Mouse (Mus musculus): ENCODE data around the gene Neurl2. TPM values are rescaled to one million over a fixed set of nuclear protein-coding genes. Genes with fewer than 3 reads are reported as not detected.

Neurl2 gene
- polyA plus RNA-seq, 1 experiment from 2014 or later, result 8.3 TPM

- no peak overlapping the region for H3K4me2 ChIP-seq (replicated peaks; ENCODE audit: low read depth, low read length)
- peaks cover 2% of the 10 kb centered on the region; the same call in 1 of the 2 replicates for H3K27me3 ChIP-seq (ENCODE audit: control insufficient read depth, insufficient read depth, low read length)
- 31% methylated on average over 9 of the region's 9 CpGs for WGBS
- H3K9ac ChIP-seq (replicated peaks; ENCODE audit: low read depth, low read length), result no peak overlapping the region
- H3K36me3 ChIP-seq (ENCODE audit: control insufficient read depth, insufficient read depth, low read length), result no peaks in the 10 kb centered on the region
- H3K9me3 ChIP-seq (ENCODE audit: control insufficient read depth, low read depth, low read length), result no peaks in the 10 kb centered on the region
- H3K4me3 ChIP-seq (ENCODE audit: low read depth, low read length), result no peak overlapping the region
- peak overlapping the region; percentile 87 for H3K27ac ChIP-seq (ENCODE audit: low read length)
- peaks cover 14% of the 10 kb centered on the region; the same call in 1 of the 2 replicates for H3K4me1 ChIP-seq (ENCODE audit: control insufficient read depth, insufficient read depth, low read length)
- ATAC-seq (ENCODE audit: insufficient number of reproducible peaks, insufficient read depth, low FRiP score, low read depth), result peak; percentile 76; the same call in 1 of the 2 replicates
These were observed 29.1 kb upstream of the Neurl2 start for GRCm38 (mm10) chr2:164862179-164862861.

DNA sequence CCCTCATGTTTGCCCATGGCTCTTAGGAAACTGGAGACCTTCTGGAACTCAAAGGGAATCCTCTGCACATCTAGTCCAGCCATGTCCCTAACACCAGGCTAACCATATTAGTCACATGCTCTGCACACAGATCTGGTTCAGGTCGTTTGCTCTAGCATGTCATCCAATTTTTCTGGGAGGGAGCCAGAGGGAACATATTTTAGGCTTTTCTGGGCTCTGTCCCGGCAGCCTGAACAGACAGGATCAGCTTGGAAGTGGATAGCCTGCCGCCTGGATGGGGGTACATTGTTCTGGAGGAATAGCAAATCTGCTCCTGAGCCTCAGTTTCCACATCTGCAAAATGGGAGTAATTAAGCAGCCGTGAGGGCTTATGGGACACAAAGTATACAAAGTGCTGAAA lies 27.8 kb upstream of the Neurl2 start:
- 62% methylated on average over 4 of the region's 4 CpGs for WGBS
- Histone ChIP-seq H3K27me3 (ENCODE audit: control insufficient read depth, insufficient read depth, low read length) (peaks cover 2% of the 10 kb centered on the region; the same call in 1 of the 2 replicates), H3K9ac (replicated peaks; ENCODE audit: low read depth, low read length) (no peak overlapping the region), H3K27ac (ENCODE audit: low read length) (no peak overlapping the region), H3K4me2 (replicated peaks; ENCODE audit: low read depth, low read length) (no peak overlapping the region), H3K4me1 (ENCODE audit: control insufficient read depth, insufficient read depth, low read length) (peaks cover 15% of the 10 kb centered on the region; the same call in 1 of the 2 replicates), H3K36me3 (ENCODE audit: control insufficient read depth, insufficient read depth, low read length) (no peaks in the 10 kb centered on the region), H3K9me3 (ENCODE audit: control insufficient read depth, low read depth, low read length) (no peaks in the 10 kb centered on the region), H3K4me3 (ENCODE audit: low read depth, low read length) (no peak overlapping the region)
- ATAC-seq (ENCODE audit: insufficient number of reproducible peaks, insufficient read depth, low FRiP score, low read depth), result no peak

DNA sequence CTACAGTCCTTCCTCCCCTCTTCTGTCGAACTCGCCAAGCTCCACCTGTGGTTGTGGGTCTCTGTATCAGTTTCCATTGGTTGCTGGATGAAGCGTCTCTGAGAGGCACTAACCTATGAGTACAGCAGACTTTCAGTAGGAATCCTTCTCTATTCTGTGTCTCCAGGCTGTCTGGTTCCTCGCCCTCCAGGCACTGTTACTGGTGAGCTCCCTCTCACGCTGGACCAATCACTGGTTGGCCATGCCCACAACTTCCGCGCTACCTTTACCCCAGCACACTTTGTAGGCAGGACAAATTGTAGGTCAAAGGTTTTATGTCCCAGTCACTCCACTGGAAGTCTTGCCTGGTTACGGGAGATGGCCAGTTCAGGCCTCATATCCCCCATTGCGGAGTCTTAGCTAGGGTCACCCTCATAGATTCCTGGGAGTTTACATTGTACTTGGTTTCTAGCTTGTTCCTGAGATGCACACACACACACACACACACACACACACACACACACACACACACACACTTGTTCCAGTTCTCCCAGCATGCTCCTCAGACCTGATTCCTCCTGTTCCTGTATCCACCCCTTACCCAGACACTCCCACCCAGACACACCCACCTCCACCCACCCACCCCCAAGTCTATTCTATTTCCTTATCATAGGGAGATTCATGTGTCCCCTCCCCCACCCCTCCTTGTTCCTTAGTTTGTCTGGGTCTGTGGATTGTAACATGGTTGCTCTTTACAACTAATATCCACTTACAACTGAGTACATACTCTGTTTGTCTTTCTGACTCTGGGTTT lies 26.6 kb upstream of the Neurl2 start:
- ATAC-seq (ENCODE audit: insufficient number of reproducible peaks, insufficient read depth, low FRiP score, low read depth), result no peak
- Histone ChIP-seq H3K27me3 (ENCODE audit: control insufficient read depth, insufficient read depth, low read length) (peaks cover 2% of the 10 kb centered on the region; the same call in 1 of the 2 replicates), H3K9ac (replicated peaks; ENCODE audit: low read depth, low read length) (no peak overlapping the region), H3K4me1 (ENCODE audit: control insufficient read depth, insufficient read depth, low read length) (peaks cover 15% of the 10 kb centered on the region; the same call in 1 of the 2 replicates), H3K4me2 (replicated peaks; ENCODE audit: low read depth, low read length) (no peak overlapping the region), H3K27ac (ENCODE audit: low read length) (no peak overlapping the region), H3K4me3 (ENCODE audit: low read depth, low read length) (no peak overlapping the region), H3K36me3 (ENCODE audit: control insufficient read depth, insufficient read depth, low read length) (no peaks in the 10 kb centered on the region), H3K9me3 (ENCODE audit: control insufficient read depth, low read depth, low read length) (no peaks in the 10 kb centered on the region)
- WGBS, result 66% methylated on average over 9 of the region's 9 CpGs

GRCm38 (mm10) chr2:164859155-164859554 lies 25.9 kb upstream of the Neurl2 start:
- H3K27me3 ChIP-seq (ENCODE audit: control insufficient read depth, insufficient read depth, low read length), result peaks cover 2% of the 10 kb centered on the region; the same call in 1 of the 2 replicates
- no peak overlapping the region for H3K9ac ChIP-seq (replicated peaks; ENCODE audit: low read depth, low read length)
- no peaks in the 10 kb centered on the region for H3K36me3 ChIP-seq (ENCODE audit: control insufficient read depth, insufficient read depth, low read length)
- no peak for ATAC-seq (ENCODE audit: insufficient number of reproducible peaks, insufficient read depth, low FRiP score, low read depth)
- no peaks in the 10 kb centered on the region for H3K9me3 ChIP-seq (ENCODE audit: control insufficient read depth, low read depth, low read length)
- H3K4me1 ChIP-seq (ENCODE audit: control insufficient read depth, insufficient read depth, low read length), result peaks cover 15% of the 10 kb centered on the region; the same call in 1 of the 2 replicates
- no peak overlapping the region for H3K4me3 ChIP-seq (ENCODE audit: low read depth, low read length)
- H3K27ac ChIP-seq (ENCODE audit: low read length), result no peak overlapping the region
- H3K4me2 ChIP-seq (replicated peaks; ENCODE audit: low read depth, low read length), result no peak overlapping the region
- WGBS, result 40% methylated on average over 2 of the region's 2 CpGs

DNA sequence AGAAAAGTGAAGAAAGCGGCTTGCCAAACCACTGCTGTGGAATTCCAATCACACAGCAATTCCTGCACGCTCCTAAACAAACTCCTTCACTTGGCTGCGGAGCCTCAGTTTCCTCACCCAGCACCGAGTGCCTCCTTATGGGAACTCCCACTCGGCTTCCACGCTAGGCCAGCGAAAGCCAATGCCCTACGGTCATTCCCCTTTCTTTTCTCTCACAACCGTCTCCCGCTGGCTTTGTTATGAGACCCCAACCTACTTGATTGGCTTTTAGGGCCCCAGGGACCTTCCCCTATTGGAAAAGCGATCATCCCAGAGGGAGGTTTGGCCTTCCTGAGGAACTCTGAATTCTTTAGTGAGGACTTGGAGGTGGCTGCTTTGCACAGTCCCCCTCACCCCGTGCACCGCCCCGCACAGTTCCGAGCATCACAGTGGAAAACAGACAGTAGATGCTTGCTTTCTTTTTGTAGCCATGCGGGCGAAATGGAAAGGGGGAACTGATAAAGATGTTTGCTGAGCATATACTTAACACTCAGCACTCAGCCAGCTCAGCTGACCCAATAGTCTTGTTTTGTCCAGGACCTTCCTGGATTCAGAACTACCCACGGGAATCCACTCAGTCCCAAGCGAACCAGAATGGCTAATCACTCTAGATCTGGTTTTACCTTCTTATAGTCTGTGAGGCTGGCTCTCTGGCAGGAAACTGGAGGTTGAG lies 24.7 kb upstream of the Neurl2 start:
- ATAC-seq (ENCODE audit: insufficient number of reproducible peaks, insufficient read depth, low FRiP score, low read depth), result no peak
- 11% methylated on average over 19 of the region's 19 CpGs for WGBS
- H3K27ac ChIP-seq (ENCODE audit: low read length), result no peak overlapping the region

DNA sequence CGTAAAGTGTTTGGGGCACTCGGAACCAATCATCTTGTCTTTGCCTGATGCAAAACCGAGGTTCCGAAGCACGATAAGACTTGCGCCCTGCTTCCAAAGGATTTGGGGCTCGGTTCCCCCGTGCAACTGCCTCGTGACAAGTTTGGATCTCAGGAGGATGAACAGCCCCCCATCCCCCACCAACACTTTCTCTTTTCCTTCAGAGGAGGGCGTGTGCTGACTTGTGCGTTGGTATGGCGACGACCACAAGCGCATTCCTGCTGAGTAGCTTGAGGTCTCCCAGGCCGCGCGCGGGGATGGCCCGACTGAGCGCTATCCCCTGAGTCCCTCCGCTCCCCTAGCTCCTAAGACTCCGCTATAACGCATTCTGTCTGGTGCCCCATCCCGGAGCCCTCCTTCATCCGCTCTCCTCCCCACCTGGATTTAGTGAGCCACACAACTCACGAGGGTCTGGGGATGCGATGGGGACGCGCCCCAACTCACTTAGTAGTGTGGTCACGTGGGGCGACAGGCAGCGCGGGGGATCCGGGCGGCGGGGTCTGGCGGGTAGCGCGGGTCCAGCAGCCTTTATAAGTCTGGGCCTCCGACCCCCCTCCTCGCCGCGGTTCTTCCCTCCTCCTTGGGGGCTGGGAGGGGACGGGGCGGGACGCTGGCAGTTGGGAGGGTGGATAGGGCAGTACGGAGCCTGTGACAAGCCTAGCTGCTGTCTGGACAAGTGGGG lies 24.0 kb upstream of the Neurl2 start, which contains the start of gene Pltp:
Gene Pltp (minus strand): TSS at position 611 of the 721 bp plus-strand sequence.
- peaks cover 2% of the 10 kb centered on the region; the same call in 1 of the 2 replicates for H3K27me3 ChIP-seq (ENCODE audit: control insufficient read depth, insufficient read depth, low read length)
- peaks cover 15% of the 10 kb centered on the region; the same call in 1 of the 2 replicates for H3K4me1 ChIP-seq (ENCODE audit: control insufficient read depth, insufficient read depth, low read length)
- H3K9me3 ChIP-seq (ENCODE audit: control insufficient read depth, low read depth, low read length), result no peaks in the 10 kb centered on the region
- H3K27ac ChIP-seq (ENCODE audit: low read length), result no peak within 1 kb of the TSS; the same call in 1 of the 2 replicates
- no peaks in the 10 kb centered on the region for H3K36me3 ChIP-seq (ENCODE audit: control insufficient read depth, insufficient read depth, low read length)
- peak within 1 kb of the TSS; percentile 28 for H3K9ac ChIP-seq (replicated peaks; ENCODE audit: low read depth, low read length)
- peak; percentile 56; the same call in 1 of the 2 replicates for ATAC-seq (ENCODE audit: insufficient number of reproducible peaks, insufficient read depth, low FRiP score, low read depth)
- H3K4me2 ChIP-seq (replicated peaks; ENCODE audit: low read depth, low read length), result peak within 1 kb of the TSS; percentile 98
- H3K4me3 ChIP-seq (ENCODE audit: low read depth, low read length), result peak within 1 kb of the TSS; percentile 38
- WGBS, result under 1% methylated on average over 47 of the region's 47 CpGs

More for the DNA sequence above, 24.7 kb upstream of the Neurl2 start:
- Histone ChIP-seq H3K36me3 (ENCODE audit: control insufficient read depth, insufficient read depth, low read length) (no peaks in the 10 kb centered on the region), H3K4me3 (ENCODE audit: low read depth, low read length) (peak overlapping the region; percentile 38), H3K27me3 (ENCODE audit: control insufficient read depth, insufficient read depth, low read length) (peaks cover 2% of the 10 kb centered on the region; the same call in 1 of the 2 replicates), H3K4me1 (ENCODE audit: control insufficient read depth, insufficient read depth, low read length) (peaks cover 15% of the 10 kb centered on the region; the same call in 1 of the 2 replicates), H3K9me3 (ENCODE audit: control insufficient read depth, low read depth, low read length) (no peaks in the 10 kb centered on the region), H3K4me2 (replicated peaks; ENCODE audit: low read depth, low read length) (peak overlapping the region; percentile 98), H3K9ac (replicated peaks; ENCODE audit: low read depth, low read length) (peak overlapping the region; percentile 22; the same call in 1 of the 2 replicates)

GRCm38 (mm10) chr2:164856309-164857100 lies 23.2 kb upstream of the Neurl2 start:
- WGBS, result 2% methylated on average over 42 of the region's 42 CpGs
- peak overlapping the region; percentile 38 for H3K4me3 ChIP-seq (ENCODE audit: low read depth, low read length)
- no peak overlapping the region; the same call in 1 of the 2 replicates for H3K27ac ChIP-seq (ENCODE audit: low read length)
- H3K4me1 ChIP-seq (ENCODE audit: control insufficient read depth, insufficient read depth, low read length), result peaks cover 15% of the 10 kb centered on the region; the same call in 1 of the 2 replicates
- no peaks in the 10 kb centered on the region for H3K9me3 ChIP-seq (ENCODE audit: control insufficient read depth, low read depth, low read length)
- H3K4me2 ChIP-seq (replicated peaks; ENCODE audit: low read depth, low read length), result peak overlapping the region; percentile 98
- peak overlapping the region; percentile 28; the same call in 1 of the 2 replicates for H3K9ac ChIP-seq (replicated peaks; ENCODE audit: low read depth, low read length)
- H3K27me3 ChIP-seq (ENCODE audit: control insufficient read depth, insufficient read depth, low read length), result peaks cover 2% of the 10 kb centered on the region; the same call in 1 of the 2 replicates
- peak; percentile 34; the same call in 1 of the 2 replicates for ATAC-seq (ENCODE audit: insufficient number of reproducible peaks, insufficient read depth, low FRiP score, low read depth)
- no peaks in the 10 kb centered on the region for H3K36me3 ChIP-seq (ENCODE audit: control insufficient read depth, insufficient read depth, low read length)
